Mouse (Mus musculus) urinary bladder, postnatal 14 days (tissue): ENCODE results near the gene Brsk2.

Source experiments
- DNase-seq: peaks from one replicate; pipeline ENCODE4 v3.0.0; 2021; ENCODE audit warnings: low spot score

The Brsk2 gene

GRCm38 (mm10) chr7:142034198-142034597 is 84.6 kb downstream of the Brsk2 start:
- DNase-seq: no peak

- DNase-seq: no peak
These were observed 85.7 kb downstream of the Brsk2 start for GRCm38 (mm10) chr7:142035048-142035811.

DNA sequence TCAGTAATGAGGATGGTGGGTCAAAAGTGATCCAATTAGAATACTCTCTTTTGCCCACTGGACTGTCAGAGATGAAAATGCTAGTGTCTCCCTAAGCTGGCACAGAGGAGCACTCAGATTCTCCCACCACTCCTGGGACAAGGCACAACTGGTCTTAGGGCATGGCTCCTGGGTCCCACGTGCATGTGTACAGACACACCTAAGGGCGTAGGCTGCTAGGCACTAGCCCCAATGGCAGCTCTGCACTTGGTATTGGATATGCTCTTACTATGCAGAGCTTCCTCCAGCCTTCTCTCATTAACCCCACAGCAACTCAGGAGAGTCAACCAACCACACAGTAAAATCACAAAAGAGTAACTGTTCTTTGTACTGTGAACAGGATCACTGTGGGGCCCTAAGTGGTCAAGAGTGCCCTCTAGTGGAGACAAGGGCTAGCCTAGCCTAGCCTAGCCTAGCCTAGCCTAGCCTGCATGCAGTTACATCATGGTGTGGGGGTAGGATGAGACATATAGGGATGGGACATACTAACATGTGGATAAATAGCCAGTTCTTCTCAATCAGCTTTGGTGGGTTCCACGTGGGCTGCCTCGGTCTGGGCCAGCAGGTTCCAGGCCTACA is 88.1 kb downstream of the Brsk2 start:
- DNase-seq: no peak

DNA sequence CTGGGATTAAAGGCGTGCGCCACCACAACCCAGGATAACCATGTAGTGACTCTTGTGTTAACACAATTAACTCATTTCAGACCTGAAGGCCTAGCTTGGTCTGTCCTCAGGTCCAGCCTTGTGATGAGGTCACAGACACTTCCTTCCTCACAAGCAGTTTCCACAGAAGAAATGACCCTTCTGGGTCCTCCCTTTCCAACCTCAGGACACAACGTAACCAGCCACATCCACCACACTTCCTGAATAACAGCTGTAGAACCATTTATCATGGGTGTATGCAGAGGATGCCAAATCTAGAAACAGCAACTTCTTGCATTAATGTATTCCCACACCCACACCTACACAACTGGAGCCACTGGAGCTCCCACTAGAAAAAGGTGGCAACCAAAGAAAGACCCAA is 91.2 kb downstream of the Brsk2 start:
- no peak for DNase-seq

DNA sequence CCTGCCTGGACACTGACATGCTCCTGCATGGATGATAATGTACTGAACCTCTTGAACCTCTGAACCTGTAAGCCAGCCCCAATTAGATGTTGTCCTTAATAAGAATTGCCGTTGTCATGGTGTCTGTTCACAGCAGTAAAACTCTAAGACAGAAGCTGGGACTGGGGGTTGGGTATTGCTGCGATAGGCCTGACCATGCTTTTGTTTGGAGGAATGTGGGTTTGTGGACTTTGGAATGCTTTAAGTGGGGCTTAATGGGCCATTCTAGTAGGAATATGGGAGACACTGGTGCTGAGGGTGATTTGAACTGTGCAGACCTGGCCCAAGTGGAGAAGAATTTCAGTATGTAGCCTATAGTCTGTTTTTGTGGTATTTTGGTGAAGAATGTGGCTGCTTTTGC is 95.8 kb downstream of the Brsk2 start:
- no peak for DNase-seq

DNA sequence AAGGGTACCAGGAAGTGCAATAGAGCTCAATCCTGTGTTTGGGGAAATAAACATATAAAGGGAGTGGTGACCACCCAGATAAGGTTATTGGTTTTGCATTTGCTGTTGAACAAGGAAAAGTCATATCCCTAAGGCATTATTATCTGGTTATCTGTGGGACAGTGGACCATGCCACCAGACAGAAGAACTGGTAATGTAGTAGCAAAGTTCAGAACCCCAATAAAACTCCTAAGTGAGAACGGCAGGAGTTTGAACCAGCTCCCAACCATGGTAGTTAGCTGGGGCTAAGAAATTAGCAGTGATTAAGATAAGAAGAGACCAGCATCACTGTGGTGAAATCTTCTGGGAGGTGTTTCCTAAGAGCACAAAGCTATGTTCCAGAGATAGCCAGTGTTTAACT is 96.4 kb downstream of the Brsk2 start:
- no peak for DNase-seq

DNA sequence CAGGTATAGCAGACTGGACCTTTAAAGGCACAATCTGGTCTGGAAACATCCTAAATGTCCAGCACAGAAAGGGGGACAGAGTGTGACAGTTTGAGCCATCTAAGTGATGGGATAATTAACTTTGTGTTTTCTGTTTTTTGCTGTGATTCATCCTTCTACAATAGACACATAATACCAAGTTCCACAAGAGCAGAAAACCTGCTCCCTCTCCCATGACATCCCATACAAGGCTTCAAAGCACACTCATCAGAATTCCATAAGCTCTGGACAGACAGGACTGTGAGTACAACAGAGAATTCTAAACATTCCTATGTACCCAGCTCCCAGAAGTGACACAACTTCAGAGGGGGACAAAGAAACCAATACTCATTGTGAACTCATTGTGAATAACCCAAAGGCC is 101.0 kb downstream of the Brsk2 start:
- no peak for DNase-seq
